Mouse (Mus musculus): Measurements from ENCODE around the gene Txn1.

GRCm38 (mm10) chr4:57967195-57967594 is 11.0 kb upstream of the Txn1 start:
- no peak for TF ChIP-seq CTCF (IDR thresholded peaks at IDR 0.05; ENCODE audit: extremely low read depth, insufficient read depth, low read length)
- no peak for TF ChIP-seq POLR2A (IDR thresholded peaks at IDR 0.05; ENCODE audit: extremely low read depth, insufficient read depth, low read length)
